Mouse (Mus musculus) small intestine, adult 2 months (tissue): ENCODE results near the gene Casq2. TPM values are rescaled to one million over a fixed set of nuclear protein-coding genes. Genes with fewer than 3 reads are reported as not detected.

ENCODE experiments used
- H3K27ac ChIP-seq: fragments of 200-500 bp; 2 replicates; pipeline ENCODE4 v1.5.1; 2012; ENCODE audit warnings: low read depth, low read length, control low read depth, inconsistent platforms; ENCODE audit not compliant: insufficient read depth
- H3K27me3 ChIP-seq: fragments of 200-500 bp; 2 replicates; pipeline ENCODE4 v1.6.1; 2012; ENCODE audit warnings: mild to moderate bottlenecking, moderate library complexity, low read length, inconsistent platforms; ENCODE audit not compliant: control insufficient read depth, insufficient read depth
- H3K36me3 ChIP-seq: fragments of 200-500 bp; 2 replicates; pipeline ENCODE4 v1.6.1; 2012; ENCODE audit warnings: mild to moderate bottlenecking, low read length, control low read depth, inconsistent platforms; ENCODE audit not compliant: control insufficient read depth, insufficient read depth
- H3K4me1 ChIP-seq: fragments of 200-500 bp; 2 replicates; pipeline ENCODE4 v1.6.1; 2012; ENCODE audit warnings: low read length, inconsistent platforms, mixed read lengths; ENCODE audit not compliant: control insufficient read depth, insufficient read depth, insufficient read length
- H3K4me3 ChIP-seq: fragments of 200-500 bp; 2 replicates; pipeline ENCODE4 v1.5.1; 2012; ENCODE audit warnings: low read depth, mild to moderate bottlenecking, control low read depth, inconsistent platforms, low read length, moderate library complexity
- CTCF ChIP-seq: fragments of 200-500 bp; IDR thresholded peaks from 2 replicates; pipeline ENCODE4 v1.5.1; 2012; ENCODE audit warnings: low read depth, mild to moderate bottlenecking, control low read depth, inconsistent platforms, low read length, moderate library complexity, mixed read lengths; ENCODE audit not compliant: insufficient replicate concordance, insufficient read length; ENCODE audit errors: extremely low read depth
- POLR2A ChIP-seq: fragments of 200-500 bp; IDR thresholded peaks from 2 replicates; pipeline ENCODE4 v1.6.1; 2012; ENCODE audit warnings: low read depth, mild to moderate bottlenecking, control low read depth, inconsistent platforms, low read length, moderate library complexity
- WGBS: fragments of 180-500 bp; shearing (Covaris S2); methylation state at CpG from one replicate; pipeline ENCODE4 v1.1.7; 2018; 5-methylcytosine and 5-hydroxymethylcytosine counted together
- polyA plus RNA-seq: library from polyadenylated mRNA; depleted of rRNA; stranded (reverse); fragments of >200 nt; gene quantifications from 2 replicates; pipeline ENCODE4 v1.2.3, GENCODE M21; 2012

The Casq2 gene
- polyA plus RNA-seq, 1 experiment, result 1.1 TPM

DNA sequence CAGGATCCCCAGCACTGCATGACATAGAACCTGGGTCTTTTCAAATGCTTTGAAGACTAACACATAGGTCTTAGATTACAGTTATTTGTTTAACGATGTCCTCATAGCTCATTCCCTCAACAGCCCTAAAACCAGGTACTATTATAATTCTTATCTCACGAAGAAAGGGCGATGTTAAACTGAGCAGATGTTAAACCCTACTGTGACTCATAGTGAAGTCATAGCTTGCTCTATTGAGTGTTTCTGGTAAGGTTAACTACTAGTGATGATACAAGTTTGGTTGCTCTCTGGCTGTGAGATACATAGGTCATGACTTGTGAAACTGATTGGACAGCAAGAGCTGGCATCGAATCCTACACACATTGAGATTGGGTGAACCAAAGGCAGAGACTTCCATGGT, 56.7 kb downstream of the Casq2 start:
- no peak overlapping the region for H3K27ac ChIP-seq
- no peaks in the 10 kb centered on the region for H3K4me1 ChIP-seq
- H3K27me3 ChIP-seq, result no peaks in the 10 kb centered on the region
- no peak overlapping the region for H3K4me3 ChIP-seq
- 56% methylated on average over 4 of the region's 4 CpGs for WGBS
- TF ChIP-seq CTCF (no peak), POLR2A (no peak)
- no peaks in the 10 kb centered on the region for H3K36me3 ChIP-seq

DNA sequence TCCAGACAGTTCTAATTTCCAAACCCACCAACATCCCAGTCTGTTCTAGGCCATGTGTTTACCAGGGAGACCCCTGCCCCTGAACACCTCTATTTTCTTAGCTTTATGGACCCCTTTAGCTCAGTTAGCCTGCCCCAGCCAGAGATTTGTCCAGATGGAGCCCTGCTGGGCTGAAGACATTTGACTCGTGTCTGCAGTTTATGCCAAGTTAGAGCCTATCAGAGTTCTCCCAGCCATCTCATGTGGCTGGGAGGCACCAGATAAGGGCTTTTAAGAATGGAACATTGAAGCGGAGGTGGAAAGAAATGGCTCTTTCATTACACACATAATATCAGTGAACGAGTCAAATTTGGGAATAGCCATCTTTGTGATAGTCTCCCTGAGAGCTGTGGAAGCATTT, 57.3 kb downstream of the Casq2 start:
- TF ChIP-seq POLR2A (no peak), CTCF (no peak)
- no peaks in the 10 kb centered on the region for H3K27me3 ChIP-seq
- H3K36me3 ChIP-seq, result no peaks in the 10 kb centered on the region
- H3K4me1 ChIP-seq, result no peaks in the 10 kb centered on the region
- 83% methylated on average over 3 of the region's 3 CpGs for WGBS
- no peak overlapping the region for H3K27ac ChIP-seq
- H3K4me3 ChIP-seq, result no peak overlapping the region

DNA sequence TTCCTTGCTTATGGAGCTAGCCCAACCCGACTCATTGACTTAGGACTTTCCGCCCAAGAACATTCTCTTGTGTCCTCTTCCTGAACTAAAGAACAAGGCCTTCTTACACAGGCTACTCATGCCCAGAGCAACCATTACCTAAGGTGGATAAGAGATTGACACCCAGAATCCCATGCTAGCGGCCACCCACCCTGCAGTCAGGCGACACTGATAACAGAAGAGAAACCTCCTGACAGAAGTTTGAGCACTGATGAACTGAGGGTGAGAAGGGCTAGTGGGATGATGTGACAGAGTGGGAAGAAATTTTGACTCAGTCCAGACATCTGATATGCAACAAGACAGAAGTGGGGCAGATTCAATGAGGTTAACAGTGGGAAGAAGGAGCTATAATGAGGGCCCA, 58.2 kb downstream of the Casq2 start:
- no peaks in the 10 kb centered on the region; the same call in 1 of the 2 replicates for H3K4me1 ChIP-seq
- no peak for TF ChIP-seq CTCF
- TF ChIP-seq POLR2A, result no peak
- no peaks in the 10 kb centered on the region for H3K27me3 ChIP-seq
- whole genome bisulfite sequencing, result 94% methylated on average over 4 of the region's 4 CpGs
- H3K4me3 ChIP-seq, result no peak overlapping the region
- no peaks in the 10 kb centered on the region for H3K36me3 ChIP-seq
- H3K27ac ChIP-seq, result no peak overlapping the region

DNA sequence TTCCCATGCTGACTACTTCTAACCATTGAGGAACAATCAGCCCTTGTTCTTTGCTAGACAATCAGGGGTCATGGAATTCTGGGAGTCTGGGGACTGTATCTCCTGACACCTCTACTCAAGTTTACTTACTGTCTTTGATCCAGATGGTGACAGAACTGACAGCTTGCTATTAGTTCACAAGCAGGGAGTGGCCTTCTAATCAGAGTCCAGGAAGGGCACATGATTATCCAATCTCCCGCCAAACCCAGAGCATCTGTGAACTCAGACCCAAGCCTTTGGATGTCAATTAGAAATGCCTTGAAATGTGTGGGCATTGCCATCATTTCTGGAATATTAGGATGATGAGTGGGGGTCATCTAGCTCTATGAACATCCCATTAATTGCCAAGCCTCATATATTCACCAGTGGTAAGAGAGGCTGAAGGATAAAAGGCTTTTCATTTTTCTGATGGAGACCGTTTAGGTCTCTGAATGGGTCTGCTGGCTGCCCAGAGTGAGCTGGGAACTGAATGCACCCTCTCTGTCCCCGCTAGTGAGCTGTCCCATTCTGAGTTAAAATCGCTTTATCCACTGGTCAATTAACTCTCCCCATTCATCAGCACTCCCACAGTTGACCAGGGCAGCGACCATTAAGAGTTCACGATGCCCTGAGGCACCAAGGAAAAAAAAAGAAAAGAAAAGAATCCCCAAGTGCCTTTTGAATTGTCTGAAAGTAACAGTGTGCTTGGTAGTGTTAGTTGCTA, 59.6 kb downstream of the Casq2 start:
- Histone ChIP-seq H3K36me3 (no peaks in the 10 kb centered on the region), H3K4me3 (no peak overlapping the region), H3K27me3 (no peaks in the 10 kb centered on the region), H3K27ac (no peak overlapping the region), H3K4me1 (no peaks in the 10 kb centered on the region; the same call in 1 of the 2 replicates)
- 78% methylated on average over 6 of the region's 6 CpGs for WGBS
- TF ChIP-seq POLR2A (no peak), CTCF (no peak)

DNA sequence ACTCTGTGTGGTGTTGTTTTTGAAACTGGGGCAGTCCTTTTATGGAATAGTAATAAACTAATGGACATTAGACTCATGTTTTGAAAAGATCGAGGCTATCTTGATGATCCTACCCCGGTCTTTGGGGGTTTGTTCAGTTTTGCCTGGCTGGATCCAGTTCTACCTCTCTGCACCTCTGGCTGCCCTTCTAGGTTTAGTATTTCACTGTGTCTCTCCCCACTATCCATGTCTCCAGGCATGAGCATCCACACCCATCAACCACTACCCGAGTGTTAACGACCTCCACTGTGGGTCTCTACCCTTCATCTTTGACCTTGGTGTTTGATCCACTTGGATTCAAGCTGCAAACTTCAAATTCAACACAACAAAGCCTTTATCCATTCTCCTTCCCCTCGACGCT, 60.2 kb downstream of the Casq2 start:
- TF ChIP-seq CTCF (no peak), POLR2A (no peak)
- Histone ChIP-seq H3K4me1 (no peaks in the 10 kb centered on the region; the same call in 1 of the 2 replicates), H3K27me3 (no peaks in the 10 kb centered on the region), H3K27ac (no peak overlapping the region), H3K36me3 (no peaks in the 10 kb centered on the region), H3K4me3 (no peak overlapping the region)
- WGBS, result 80% methylated on average over 6 of the region's 6 CpGs

DNA sequence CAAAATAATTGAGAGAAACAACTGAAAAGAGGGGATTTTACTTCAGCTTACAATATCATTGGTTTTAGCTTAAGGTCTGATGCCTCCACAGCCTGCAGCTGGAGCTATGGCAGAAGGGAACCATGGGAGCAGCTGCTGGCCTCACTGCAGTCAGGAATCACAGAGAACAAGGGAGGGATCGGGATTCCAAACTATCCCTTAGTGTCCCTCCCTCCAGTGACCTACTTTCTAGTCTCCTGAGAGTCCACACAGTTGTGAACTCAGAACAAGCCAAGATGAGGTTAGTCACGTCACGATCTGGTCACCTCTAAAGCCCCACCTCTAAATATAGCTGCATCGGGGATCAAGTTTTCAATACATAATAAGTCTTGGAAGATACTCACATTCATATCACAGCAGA, 61.0 kb downstream of the Casq2 start:
- Histone ChIP-seq H3K27me3 (no peaks in the 10 kb centered on the region), H3K4me1 (peaks cover under 1% of the 10 kb centered on the region; the same call in 1 of the 2 replicates), H3K36me3 (no peaks in the 10 kb centered on the region), H3K4me3 (no peak overlapping the region), H3K27ac (no peak overlapping the region)
- 84% methylated on average over 4 of the region's 4 CpGs for WGBS
- TF ChIP-seq POLR2A (no peak), CTCF (no peak)

DNA sequence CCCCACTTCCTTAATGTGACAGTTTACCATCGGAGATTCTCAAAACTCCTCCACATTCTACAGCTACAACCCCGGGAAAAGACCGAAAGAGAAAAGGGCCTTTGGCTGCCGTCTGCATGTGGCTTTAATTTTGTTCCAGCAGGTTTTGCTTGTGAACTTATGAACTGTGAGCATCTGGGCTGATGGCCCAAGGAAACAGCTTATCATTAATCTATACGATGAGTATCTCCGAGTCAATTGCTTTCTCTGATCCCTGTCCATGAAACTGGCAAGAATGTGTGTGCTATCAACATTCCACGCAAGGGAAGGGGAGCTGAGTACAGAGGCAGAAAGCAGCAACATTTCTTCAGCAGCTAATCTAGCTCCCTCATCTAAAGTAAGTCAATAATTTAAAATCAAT, 63.7 kb downstream of the Casq2 start:
- TF ChIP-seq CTCF (no peak), POLR2A (no peak)
- Histone ChIP-seq H3K36me3 (no peaks in the 10 kb centered on the region), H3K4me1 (peaks cover 8% of the 10 kb centered on the region), H3K27ac (no peak overlapping the region), H3K27me3 (no peaks in the 10 kb centered on the region), H3K4me3 (no peak overlapping the region)
- 24% methylated on average over 7 of the region's 7 CpGs for WGBS
